Mouse (Mus musculus) bone marrow macrophage, adult 2 months (primary cell): ENCODE data around the gene Comt.

Source experiments
- CTCF ChIP-seq: IDR thresholded peaks from 2 replicates; pipeline ENCODE4 v1.5.1; 2012; ENCODE audit warnings: low read depth, mild to moderate bottlenecking, low read length, moderate library complexity
- POLR2A ChIP-seq: IDR thresholded peaks from 2 replicates; pipeline ENCODE4 v1.6.1; 2012; ENCODE audit warnings: mild to moderate bottlenecking, low read depth, low read length, borderline replicate concordance

GRCm38 (mm10) chr16:18386451-18386850 is 40.2 kb downstream of the Comt start:
- TF ChIP-seq POLR2A (no peak), CTCF (no peak)
